Mouse (Mus musculus): ENCODE measurements around the gene Atg5. TPM values are rescaled to one million over a fixed set of nuclear protein-coding genes. Genes with fewer than 3 reads are reported as not detected.

Atg5 gene
- polyA plus RNA-seq, 1 experiment from 2014 or later, result 51.6 TPM

DNA sequence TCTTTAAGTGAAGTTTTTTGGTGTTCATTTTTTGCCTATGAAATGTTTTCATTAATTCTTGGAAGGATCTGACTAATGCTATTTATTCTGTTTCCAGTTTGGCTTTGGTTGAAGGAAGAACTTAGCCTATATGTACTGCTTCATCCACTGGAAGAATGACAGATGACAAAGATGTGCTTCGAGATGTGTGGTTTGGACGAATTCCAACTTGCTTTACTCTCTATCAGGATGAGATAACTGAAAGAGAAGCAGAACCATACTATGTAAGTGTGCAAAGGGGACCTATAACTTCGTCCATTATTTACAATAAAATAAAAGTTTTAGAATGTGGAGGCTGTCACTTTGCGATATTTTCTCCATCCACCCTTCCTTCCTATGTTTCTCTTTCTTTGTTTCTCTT lies 17.8 kb downstream of the Atg5 start:
- Histone ChIP-seq H3K9me3 (no peaks in the 10 kb centered on the region), H3K36me3 (peaks cover 23% of the 10 kb centered on the region), H3K9ac (no peak overlapping the region), H3K4me1 (no peaks in the 10 kb centered on the region), H3K27ac (no peak overlapping the region), H3K4me2 (no peak overlapping the region), H3K27me3 (no peaks in the 10 kb centered on the region), H3K4me3 (no peak overlapping the region)
- 77% methylated on average over 4 of the region's 4 CpGs for WGBS
- no peak for ATAC-seq (ENCODE audit: borderline replicate concordance, extremely low read depth, low FRiP score, low TSS enrichment)

DNA sequence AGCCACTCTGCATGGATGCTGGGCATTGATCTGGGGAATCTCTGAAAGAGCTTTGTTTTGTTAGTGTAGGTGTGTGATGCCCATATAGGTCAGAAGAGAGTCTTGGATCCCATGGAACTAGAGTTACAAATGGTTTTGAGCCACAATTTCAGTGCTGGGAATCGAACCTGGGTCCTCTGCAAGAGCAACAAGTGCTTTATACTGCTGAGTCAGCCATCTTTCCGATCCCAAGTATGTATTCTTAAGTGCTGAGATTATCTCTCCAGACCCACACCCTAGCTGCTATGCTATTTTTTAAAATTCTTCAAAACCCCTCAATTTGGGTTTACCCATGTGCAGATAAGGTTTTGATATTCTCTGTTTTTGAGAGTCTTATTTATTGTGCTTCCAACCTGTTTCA lies 22.7 kb downstream of the Atg5 start:
- no peak overlapping the region for H3K4me3 ChIP-seq
- WGBS, result 92% methylated on average over 2 of the region's 2 CpGs
- H3K36me3 ChIP-seq, result peaks cover 26% of the 10 kb centered on the region
- H3K4me1 ChIP-seq, result no peaks in the 10 kb centered on the region
- H3K9ac ChIP-seq, result no peak overlapping the region
- H3K27me3 ChIP-seq, result no peaks in the 10 kb centered on the region
- H3K9me3 ChIP-seq, result no peaks in the 10 kb centered on the region
- ATAC-seq (ENCODE audit: borderline replicate concordance, extremely low read depth, low FRiP score, low TSS enrichment), result no peak
- H3K4me2 ChIP-seq, result no peak overlapping the region
- H3K27ac ChIP-seq, result no peak overlapping the region

DNA sequence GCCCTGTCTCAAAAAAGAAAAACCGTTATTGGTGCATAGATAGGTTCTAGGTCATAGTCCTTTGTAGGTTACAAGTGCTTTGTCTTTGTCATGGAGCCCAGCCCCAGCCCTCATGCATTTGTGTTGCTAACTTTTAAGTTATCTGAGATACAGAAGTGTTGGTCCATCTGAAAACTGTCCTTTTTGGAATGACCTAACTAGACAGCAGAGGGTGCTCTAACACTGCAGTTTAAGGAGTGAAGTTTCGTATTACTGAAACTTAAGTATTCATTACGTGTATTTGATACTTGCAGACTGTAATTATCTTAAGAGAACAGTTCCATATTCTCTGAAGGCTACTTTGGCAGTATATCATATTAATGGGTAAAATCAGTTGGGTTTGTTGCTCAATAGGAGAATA lies 24.0 kb downstream of the Atg5 start:
- Histone ChIP-seq H3K36me3 (peaks cover 18% of the 10 kb centered on the region), H3K4me1 (no peaks in the 10 kb centered on the region)

DNA sequence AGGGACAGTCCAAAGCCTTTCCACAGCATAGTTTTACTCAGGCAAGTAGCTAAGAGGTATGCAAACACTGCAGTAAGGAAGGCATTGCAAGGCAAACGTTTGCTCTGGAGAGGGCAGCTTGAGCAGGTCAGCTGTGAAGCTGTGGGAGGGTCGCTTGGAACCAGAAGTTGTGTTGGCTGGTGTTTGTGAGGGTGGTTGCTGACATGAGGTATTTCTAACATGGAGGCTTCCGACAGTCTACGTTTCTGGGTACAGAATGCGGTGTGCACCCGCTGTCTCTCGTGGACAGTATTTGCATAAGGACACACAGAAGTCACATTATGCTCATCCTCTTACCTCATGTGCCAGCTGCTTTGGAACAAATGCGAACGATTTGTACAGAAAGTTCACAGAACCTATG lies 31.0 kb downstream of the Atg5 start:
- ATAC-seq (ENCODE audit: borderline replicate concordance, extremely low read depth, low FRiP score, low TSS enrichment), result peak; percentile 42; the same call in 1 of the 2 replicates
- 67% methylated on average over 9 of the region's 9 CpGs for WGBS
- no peak overlapping the region for H3K4me2 ChIP-seq

More for the DNA sequence above, 24.0 kb downstream of the Atg5 start:
- WGBS, result 47% methylated on average over 3 of the region's 3 CpGs
- H3K9me3 ChIP-seq, result no peaks in the 10 kb centered on the region
- H3K4me3 ChIP-seq, result no peak overlapping the region
- H3K27me3 ChIP-seq, result no peaks in the 10 kb centered on the region
- no peak for ATAC-seq (ENCODE audit: borderline replicate concordance, extremely low read depth, low FRiP score, low TSS enrichment)
- no peak overlapping the region for H3K9ac ChIP-seq
- H3K27ac ChIP-seq, result no peak overlapping the region
- H3K4me2 ChIP-seq, result no peak overlapping the region

DNA sequence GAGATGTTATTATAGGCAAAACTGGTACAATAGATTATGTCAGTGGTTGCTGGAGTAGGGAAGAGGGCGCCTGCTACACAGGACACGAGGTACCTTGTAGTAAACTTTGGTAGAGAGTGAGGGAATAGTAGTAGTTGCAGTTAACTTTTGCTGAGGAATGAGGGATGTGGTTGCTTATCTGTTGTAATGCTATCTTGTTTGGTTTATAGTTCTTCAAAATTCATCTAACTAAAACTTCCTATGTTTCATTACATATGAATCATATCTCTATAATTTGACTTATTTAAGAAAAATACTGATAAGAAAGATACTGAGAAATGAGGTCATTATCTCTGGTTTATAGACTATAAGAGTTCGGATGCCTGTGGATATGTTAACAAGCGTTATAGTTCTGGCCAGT lies 31.9 kb downstream of the Atg5 start:
- H3K36me3 ChIP-seq, result peaks cover 5% of the 10 kb centered on the region; the same call in 1 of the 2 replicates
- H3K27me3 ChIP-seq, result no peaks in the 10 kb centered on the region
- H3K9me3 ChIP-seq, result no peaks in the 10 kb centered on the region
- WGBS, result 77% methylated on average over 4 of the region's 4 CpGs
- H3K4me1 ChIP-seq, result no peaks in the 10 kb centered on the region
- H3K27ac ChIP-seq, result no peak overlapping the region
- no peak overlapping the region for H3K9ac ChIP-seq
- H3K4me3 ChIP-seq, result no peak overlapping the region
- no peak overlapping the region for H3K4me2 ChIP-seq
- no peak for ATAC-seq (ENCODE audit: borderline replicate concordance, extremely low read depth, low FRiP score, low TSS enrichment)

More for the DNA sequence above, 31.0 kb downstream of the Atg5 start:
- H3K4me1 ChIP-seq, result no peaks in the 10 kb centered on the region
- peaks cover 2% of the 10 kb centered on the region; the same call in 1 of the 2 replicates for H3K36me3 ChIP-seq
- H3K4me3 ChIP-seq, result no peak overlapping the region
- no peaks in the 10 kb centered on the region for H3K9me3 ChIP-seq
- H3K9ac ChIP-seq, result no peak overlapping the region
- no peaks in the 10 kb centered on the region for H3K27me3 ChIP-seq
- H3K27ac ChIP-seq, result no peak overlapping the region

DNA sequence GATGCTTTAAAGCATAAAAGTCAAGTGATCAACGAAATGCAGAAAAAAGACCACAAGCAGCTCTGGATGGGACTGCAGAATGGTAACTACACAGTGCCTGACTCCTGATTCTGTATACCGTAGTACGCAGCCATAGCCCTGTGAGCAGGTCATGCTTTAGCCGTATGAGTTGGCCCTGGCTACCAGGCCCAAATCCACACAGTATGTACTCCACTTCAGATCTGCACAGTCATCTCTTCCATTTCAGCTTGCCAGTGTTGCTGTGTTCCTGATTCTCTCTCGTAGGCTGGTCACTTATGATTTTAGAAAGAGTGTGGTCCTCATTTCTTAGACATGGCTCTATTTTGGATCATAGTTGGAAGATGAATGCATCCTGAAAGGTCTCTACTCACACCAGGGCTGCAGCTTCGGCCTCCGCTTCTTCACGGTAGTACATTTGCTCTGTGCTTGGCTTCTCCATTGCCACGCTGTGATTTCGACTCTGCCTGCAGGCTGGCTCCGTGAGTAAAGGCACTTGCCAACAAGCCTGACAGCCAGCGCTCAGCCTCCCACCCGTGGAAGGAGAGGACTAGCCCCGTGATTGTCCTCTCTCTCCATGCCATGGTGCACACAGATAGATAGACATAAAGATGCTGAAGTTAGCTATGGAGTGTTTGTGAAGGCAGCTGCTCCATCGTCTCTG lies 35.6 kb downstream of the Atg5 start:
- Histone ChIP-seq H3K27ac (no peak overlapping the region), H3K36me3 (0 out of 2 replicates have a peak, but pooled peaks cover 5% of the 10 kb centered on the region), H3K9ac (no peak overlapping the region), H3K4me1 (no peaks in the 10 kb centered on the region), H3K27me3 (no peaks in the 10 kb centered on the region), H3K4me3 (no peak overlapping the region), H3K9me3 (no peaks in the 10 kb centered on the region), H3K4me2 (no peak overlapping the region)
- WGBS, result 89% methylated on average over 15 of the region's 15 CpGs
- ATAC-seq (ENCODE audit: borderline replicate concordance, extremely low read depth, low FRiP score, low TSS enrichment), result no peak

DNA sequence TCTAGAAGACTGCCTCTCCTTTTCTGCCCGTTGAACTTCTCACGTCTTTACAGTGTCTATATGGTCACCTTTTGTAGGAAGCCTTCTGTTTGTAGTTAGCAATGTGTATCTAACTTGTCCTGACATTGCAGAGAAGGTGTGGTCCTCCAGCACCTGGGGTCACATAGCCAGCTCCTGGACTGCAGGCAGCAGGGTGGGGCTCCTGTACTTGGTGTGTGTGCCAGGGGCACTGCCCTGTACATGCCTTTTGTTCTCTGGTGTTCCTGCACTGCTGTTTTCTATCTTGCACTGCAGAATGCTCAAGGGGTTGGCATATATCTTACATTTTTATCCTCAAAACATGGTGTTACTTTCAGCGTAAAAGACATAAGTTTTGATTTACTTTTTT lies 36.2 kb downstream of the Atg5 start:
- Histone ChIP-seq H3K4me1 (no peaks in the 10 kb centered on the region), H3K4me3 (no peak overlapping the region), H3K36me3 (0 out of 2 replicates have a peak, but pooled peaks cover 5% of the 10 kb centered on the region), H3K4me2 (no peak overlapping the region), H3K27me3 (no peaks in the 10 kb centered on the region), H3K27ac (no peak overlapping the region), H3K9ac (no peak overlapping the region), H3K9me3 (no peaks in the 10 kb centered on the region)
- 84% methylated on average over 3 of the region's 3 CpGs for WGBS
- no peak for ATAC-seq (ENCODE audit: borderline replicate concordance, extremely low read depth, low FRiP score, low TSS enrichment)

DNA sequence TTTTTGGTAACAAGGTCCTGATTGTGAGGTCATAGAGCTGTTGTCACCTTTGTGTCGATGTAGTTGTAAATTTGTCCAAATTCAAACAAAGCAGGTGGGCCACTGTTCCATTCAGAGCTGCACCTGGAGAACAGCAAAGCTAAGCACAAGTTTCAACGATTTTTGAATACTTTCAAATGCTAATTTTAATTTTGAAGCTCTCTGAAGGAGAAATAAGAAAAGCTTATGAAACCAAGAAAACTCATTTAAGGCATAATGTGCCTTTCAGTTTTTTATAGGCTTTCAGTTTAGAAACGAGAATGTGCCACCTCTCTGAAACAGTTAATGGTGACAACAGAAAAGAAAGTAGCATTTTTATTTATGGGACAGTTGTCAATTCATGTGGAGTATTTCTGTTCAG lies 36.7 kb downstream of the Atg5 start:
- no peaks in the 10 kb centered on the region for H3K9me3 ChIP-seq
- H3K4me1 ChIP-seq, result no peaks in the 10 kb centered on the region
- H3K27me3 ChIP-seq, result no peaks in the 10 kb centered on the region
- no peak overlapping the region for H3K4me3 ChIP-seq
- no peak overlapping the region for H3K27ac ChIP-seq
- H3K36me3 ChIP-seq, result 0 out of 2 replicates have a peak, but pooled peaks cover 5% of the 10 kb centered on the region
- H3K9ac ChIP-seq, result no peak overlapping the region
- WGBS, result 82% methylated on average over 3 of the region's 3 CpGs
- H3K4me2 ChIP-seq, result no peak overlapping the region
- ATAC-seq (ENCODE audit: borderline replicate concordance, extremely low read depth, low FRiP score, low TSS enrichment), result no peak

DNA sequence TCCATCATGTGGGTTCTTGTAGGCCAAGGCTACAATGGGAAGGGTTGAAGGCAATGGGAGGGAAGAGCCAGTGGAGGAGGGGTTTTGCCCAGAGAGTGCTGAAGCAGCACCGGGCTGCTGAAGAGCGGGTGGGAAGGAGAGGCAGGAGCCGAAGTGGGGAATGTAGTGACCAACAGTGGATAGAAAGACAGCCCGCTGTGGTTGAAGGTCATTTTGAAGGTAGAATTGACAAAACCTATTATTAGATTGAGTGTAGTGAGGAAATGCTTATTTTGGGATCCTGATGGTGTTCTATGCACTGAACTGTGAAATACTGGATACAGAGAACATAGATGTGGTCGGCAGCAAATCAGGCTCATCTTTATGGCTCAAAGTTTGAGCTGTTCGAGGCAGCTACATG lies 38.1 kb downstream of the Atg5 start:
- H3K4me3 ChIP-seq, result no peak overlapping the region
- no peak overlapping the region for H3K27ac ChIP-seq
- no peak overlapping the region for H3K4me2 ChIP-seq
- H3K9me3 ChIP-seq, result no peaks in the 10 kb centered on the region
- no peak overlapping the region for H3K9ac ChIP-seq
- H3K27me3 ChIP-seq, result no peaks in the 10 kb centered on the region
- no peaks in the 10 kb centered on the region for H3K4me1 ChIP-seq
- H3K36me3 ChIP-seq, result 0 out of 2 replicates have a peak, but pooled peaks cover 5% of the 10 kb centered on the region
- no peak for ATAC-seq (ENCODE audit: borderline replicate concordance, extremely low read depth, low FRiP score, low TSS enrichment)
- 89% methylated on average over 6 of the region's 6 CpGs for WGBS

DNA sequence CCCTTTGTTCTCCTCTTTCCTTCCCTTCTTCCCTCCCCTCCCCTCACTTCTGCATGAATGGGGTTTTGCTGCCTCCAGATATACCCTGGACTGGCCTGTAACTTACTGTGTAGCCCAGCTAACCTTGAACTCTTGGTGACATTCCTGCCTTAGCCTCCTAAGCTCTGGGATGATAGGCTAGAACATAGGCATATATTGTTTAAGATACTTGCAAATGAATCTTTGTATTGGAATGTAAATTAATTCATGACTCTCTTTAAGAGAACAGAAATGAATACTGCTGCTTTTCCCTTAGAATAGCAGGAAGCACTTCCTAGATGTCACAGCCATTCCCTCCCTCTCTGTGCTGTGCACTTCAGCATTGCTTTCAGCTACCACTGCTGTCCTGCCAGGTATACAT lies 40.1 kb downstream of the Atg5 start:
- H3K9ac ChIP-seq, result no peak overlapping the region
- no peak for ATAC-seq (ENCODE audit: borderline replicate concordance, extremely low read depth, low FRiP score, low TSS enrichment)
- H3K27me3 ChIP-seq, result no peaks in the 10 kb centered on the region
- no peaks in the 10 kb centered on the region for H3K4me1 ChIP-seq
- H3K9me3 ChIP-seq, result no peaks in the 10 kb centered on the region
- no peak overlapping the region for H3K4me3 ChIP-seq
- H3K27ac ChIP-seq, result no peak overlapping the region
- no peak overlapping the region for H3K4me2 ChIP-seq
- H3K36me3 ChIP-seq, result 0 out of 2 replicates have a peak, but pooled peaks cover 5% of the 10 kb centered on the region

DNA sequence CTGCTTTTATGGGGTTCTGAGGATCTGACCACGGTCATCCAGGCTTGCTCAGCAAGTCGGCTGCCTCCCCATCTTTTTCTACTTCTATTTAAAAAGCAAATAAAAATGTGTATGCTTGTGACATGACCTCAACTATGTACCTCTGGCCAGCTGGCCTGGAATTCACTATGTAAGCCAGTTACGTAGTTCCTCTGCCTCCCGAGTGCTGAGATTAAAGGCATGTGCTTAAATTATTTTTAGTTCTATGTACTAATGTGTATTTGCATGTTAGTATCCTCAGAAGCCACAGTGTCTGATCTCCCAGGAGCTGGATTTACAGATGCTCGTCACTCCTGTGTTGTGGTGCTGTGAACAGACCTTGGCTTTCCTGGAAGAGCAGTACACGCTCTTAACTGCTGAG lies 41.1 kb downstream of the Atg5 start:
- no peak overlapping the region for H3K4me3 ChIP-seq
- no peak overlapping the region for H3K4me2 ChIP-seq
- H3K27ac ChIP-seq, result no peak overlapping the region
- H3K9ac ChIP-seq, result no peak overlapping the region
- H3K36me3 ChIP-seq, result 0 out of 2 replicates have a peak, but pooled peaks cover 2% of the 10 kb centered on the region
- no peaks in the 10 kb centered on the region for H3K9me3 ChIP-seq
- ATAC-seq (ENCODE audit: borderline replicate concordance, extremely low read depth, low FRiP score, low TSS enrichment), result no peak
- 69% methylated on average over 6 of the region's 6 CpGs for WGBS
- no peaks in the 10 kb centered on the region for H3K27me3 ChIP-seq
- no peaks in the 10 kb centered on the region for H3K4me1 ChIP-seq

DNA sequence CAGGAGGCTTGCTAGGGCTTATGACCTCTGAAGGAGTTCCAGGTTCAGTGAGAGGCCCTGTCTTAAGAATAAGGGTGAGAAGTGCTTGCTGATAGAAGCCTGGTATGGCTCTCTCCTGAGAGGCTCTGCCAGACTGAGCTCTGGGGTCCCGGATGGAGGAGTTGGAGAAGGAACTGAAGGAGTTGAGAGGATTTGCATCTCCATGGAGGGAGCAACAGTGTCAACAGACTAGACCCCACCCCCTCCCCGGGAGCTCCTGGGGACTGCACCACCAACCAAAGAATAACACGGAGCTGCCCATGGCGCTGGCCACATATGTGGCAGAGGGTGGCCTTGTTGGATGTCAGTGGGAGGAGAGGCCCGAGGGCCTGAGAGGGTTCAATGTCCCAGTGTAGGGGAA lies 47.1 kb downstream of the Atg5 start:
- Histone ChIP-seq H3K27me3 (no peaks in the 10 kb centered on the region), H3K27ac (no peak overlapping the region), H3K9me3 (no peaks in the 10 kb centered on the region), H3K4me3 (no peak overlapping the region), H3K36me3 (no peaks in the 10 kb centered on the region), H3K4me1 (peaks cover 20% of the 10 kb centered on the region), H3K4me2 (no peak overlapping the region), H3K9ac (no peak overlapping the region)
- 40% methylated on average over 5 of the region's 5 CpGs for WGBS
- no peak for ATAC-seq (ENCODE audit: borderline replicate concordance, extremely low read depth, low FRiP score, low TSS enrichment)
